Mouse (Mus musculus) kidney, embryonic 15.5 days (tissue): ENCODE measurements around the gene Psmd3. TPM values are rescaled to one million over a fixed set of nuclear protein-coding genes. Genes with fewer than 3 reads are reported as not detected.
"Not testable (repeated sequence)": the region's sequence is repeated elsewhere in the genome, so short reads cannot be mapped to it uniquely, and the experiment has no call there.

ENCODE experiments used
- ATAC-seq: fragments of 200-750 bp; cut with Nextera tagmentation; replicated peaks from 2 replicates; pipeline ENCODE4 v1.8.0; 2017; ENCODE audit warnings: moderate TSS enrichment; ENCODE audit not compliant: low FRiP score
- H3K27ac ChIP-seq: fragments of 300-500 bp; sonication (generic); 2 replicates; pipeline ENCODE4 v1.5.1; 2015; ENCODE audit warnings: mild to moderate bottlenecking, inconsistent platforms
- H3K27me3 ChIP-seq: fragments of 300-500 bp; sonication (generic); 2 replicates; pipeline ENCODE4 v1.6.1; 2015; ENCODE audit warnings: inconsistent platforms
- H3K36me3 ChIP-seq: fragments of 300-500 bp; sonication (generic); 2 replicates; pipeline ENCODE4 v1.6.1; 2015; ENCODE audit warnings: inconsistent platforms
- H3K4me1 ChIP-seq: fragments of 300-500 bp; sonication (generic); 2 replicates; pipeline ENCODE4 v1.6.1; 2015; ENCODE audit warnings: inconsistent platforms
- H3K4me2 ChIP-seq: fragments of 300-500 bp; sonication (generic); 2 replicates; pipeline ENCODE4 v1.6.1; 2015; ENCODE audit warnings: moderate library complexity, mild to moderate bottlenecking, inconsistent platforms
- H3K4me3 ChIP-seq: fragments of 300-500 bp; sonication (generic); replicated peaks from 2 replicates; pipeline ENCODE4 v1.5.1; 2015; ENCODE audit warnings: mild to moderate bottlenecking, inconsistent platforms
- H3K9ac ChIP-seq: fragments of 300-500 bp; sonication (generic); 2 replicates; pipeline ENCODE4 v1.6.1; 2015; ENCODE audit warnings: mild to moderate bottlenecking, inconsistent platforms
- H3K9me3 ChIP-seq: fragments of 300-500 bp; sonication (generic); replicated peaks from 2 replicates; pipeline ENCODE4 v1.6.1; 2016; ENCODE audit warnings: inconsistent platforms
- WGBS: fragments of 180-500 bp; shearing (Covaris S2); methylation state at CpG from one replicate; pipeline ENCODE4 v1.1.7; 2015; ENCODE audit warnings: mixed read lengths; 5-methylcytosine and 5-hydroxymethylcytosine counted together
- polyA plus RNA-seq: library from polyadenylated mRNA; unstranded; fragments of >200 nt; fragmentation: Nextera tagmentation; extraction: Ambion mirVana; gene quantifications from 2 replicates; pipeline ENCODE4 v1.2.1, GENCODE M21; 2015

The Psmd3 gene
- polyA plus RNA-seq, 1 experiment from 2014 or later, result 280 TPM

DNA sequence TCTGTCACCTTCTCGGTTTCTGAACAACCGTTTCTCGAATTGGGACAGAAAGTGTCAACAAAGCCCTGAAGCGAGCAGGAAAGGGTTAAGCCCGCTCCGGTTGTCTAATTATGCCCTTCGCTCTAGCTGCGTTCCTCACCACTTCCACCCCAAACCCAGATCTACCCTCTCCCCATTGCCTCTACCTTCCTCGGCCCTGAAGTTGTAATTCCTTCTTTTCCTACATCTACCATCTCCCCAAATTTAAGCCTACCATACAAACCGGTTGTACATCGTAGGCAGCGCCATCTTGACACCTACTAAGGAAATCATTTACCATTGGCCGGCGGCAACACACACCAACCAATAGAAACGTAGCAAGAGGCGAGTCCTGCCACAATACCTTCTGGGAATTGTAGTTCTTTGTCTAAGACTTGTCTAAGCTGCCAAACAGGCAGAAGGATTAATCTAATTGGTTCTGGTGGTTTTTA, 46.8 kb downstream of the Psmd3 start, which contains the start of gene Med24:
Gene Med24 (minus strand): TSS at position 317 of the 470 bp plus-strand sequence.
- peak within 1 kb of the TSS; percentile 77 for H3K27ac ChIP-seq
- peak; percentile 95 for ATAC-seq
- peaks cover 30% of the 10 kb centered on the region for H3K36me3 ChIP-seq
- H3K4me2 ChIP-seq, result peak within 1 kb of the TSS; percentile 75
- peak within 1 kb of the TSS; percentile 80 for H3K4me3 ChIP-seq
- no peaks in the 10 kb centered on the region for H3K27me3 ChIP-seq
- under 1% methylated on average over 16 of the region's 16 CpGs for WGBS
- H3K9ac ChIP-seq, result peak within 1 kb of the TSS; percentile 64
- H3K4me1 ChIP-seq, result peaks cover 11% of the 10 kb centered on the region
- H3K9me3 ChIP-seq, result peaks cover 1% of the 10 kb centered on the region; the same call in 1 of the 2 replicates

DNA sequence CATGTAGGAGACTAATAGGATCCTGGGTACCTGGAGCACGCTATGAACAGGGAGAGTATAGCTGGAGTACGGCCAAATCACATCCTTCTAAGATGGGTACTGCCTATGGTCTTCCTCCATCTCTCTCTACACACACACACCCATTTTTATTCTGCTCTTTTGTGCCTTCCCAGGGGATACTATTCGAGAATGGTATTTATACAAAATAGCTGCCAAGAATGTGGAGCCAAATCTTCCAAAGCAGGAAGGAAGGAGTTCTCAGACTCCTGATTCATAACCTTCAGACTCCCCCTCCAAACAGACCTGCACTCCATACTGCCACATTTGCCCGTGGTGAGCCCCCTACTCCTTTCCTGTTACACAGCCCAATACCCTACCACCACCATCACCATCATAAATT, 48.4 kb downstream of the Psmd3 start:
- peaks cover 5% of the 10 kb centered on the region for H3K9me3 ChIP-seq
- WGBS, result 69% methylated on average over 4 of the region's 4 CpGs
- no peak for ATAC-seq

DNA sequence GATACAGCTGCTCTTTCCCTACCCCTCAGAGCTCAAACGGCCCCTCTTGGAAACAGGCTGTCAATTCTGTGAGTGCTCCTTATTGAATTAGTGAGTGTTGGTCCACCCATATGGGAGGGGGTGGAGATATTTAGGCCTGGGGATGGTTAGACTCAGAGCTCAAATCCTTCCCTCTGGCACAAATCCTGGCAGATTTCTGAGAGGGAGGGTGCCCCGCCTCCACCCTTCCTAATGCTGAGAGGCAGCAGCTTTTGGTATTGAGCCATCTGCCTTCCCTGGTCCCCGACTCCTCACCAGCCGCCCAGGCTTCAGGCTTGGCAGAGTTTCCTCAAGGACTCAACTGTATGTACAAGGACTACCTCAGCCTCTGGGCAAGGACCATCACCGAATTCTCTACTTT, 48.8 kb downstream of the Psmd3 start:
- Histone ChIP-seq H3K4me2 (no peak overlapping the region), H3K27ac (no peak overlapping the region)
- WGBS, result 56% methylated on average over 5 of the region's 5 CpGs

More for the DNA sequence above, 48.4 kb downstream of the Psmd3 start:
- no peak overlapping the region for H3K4me2 ChIP-seq
- H3K4me1 ChIP-seq, result peaks cover 11% of the 10 kb centered on the region
- H3K36me3 ChIP-seq, result peaks cover 17% of the 10 kb centered on the region
- no peak overlapping the region for H3K27ac ChIP-seq
- H3K9ac ChIP-seq, result no peak overlapping the region
- no peak overlapping the region for H3K4me3 ChIP-seq
- no peaks in the 10 kb centered on the region for H3K27me3 ChIP-seq

DNA sequence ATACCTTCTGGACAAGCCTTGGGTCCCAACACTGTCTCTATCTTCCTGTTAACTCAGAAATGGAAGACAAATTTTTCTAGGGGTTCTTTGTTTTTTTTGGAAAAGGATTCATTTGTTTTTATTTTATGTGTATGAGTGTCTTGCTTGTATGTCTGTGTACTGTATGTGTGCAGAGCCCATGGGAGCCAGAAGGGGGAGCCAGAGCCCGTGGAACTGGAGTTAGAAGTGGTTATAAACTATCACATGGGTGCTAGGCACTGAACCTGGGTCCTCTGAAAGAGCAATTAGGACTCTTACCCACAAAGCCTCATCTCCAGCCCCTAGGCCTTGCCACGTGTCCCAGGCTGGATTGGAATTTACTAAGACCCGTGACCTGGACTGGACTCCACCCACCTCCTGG, 51.7 kb downstream of the Psmd3 start:
- H3K36me3 ChIP-seq, result no peaks in the 10 kb centered on the region
- H3K4me2 ChIP-seq, result no peak overlapping the region
- H3K27ac ChIP-seq, result no peak overlapping the region
- H3K4me1 ChIP-seq, result peaks cover 3% of the 10 kb centered on the region; the same call in 1 of the 2 replicates
- 77% methylated on average over 3 of the region's 3 CpGs for WGBS
- no peak overlapping the region for H3K9ac ChIP-seq
- H3K4me3 ChIP-seq, result no peak overlapping the region
- H3K27me3 ChIP-seq, result no peaks in the 10 kb centered on the region
- H3K9me3 ChIP-seq, result peaks cover 5% of the 10 kb centered on the region
- ATAC-seq, result no peak

More for the DNA sequence above, 48.8 kb downstream of the Psmd3 start:
- peaks cover 11% of the 10 kb centered on the region for H3K4me1 ChIP-seq
- H3K4me3 ChIP-seq, result no peak overlapping the region
- H3K9ac ChIP-seq, result no peak overlapping the region
- ATAC-seq, result no peak
- peaks cover 5% of the 10 kb centered on the region for H3K9me3 ChIP-seq
- no peaks in the 10 kb centered on the region for H3K27me3 ChIP-seq
- H3K36me3 ChIP-seq, result peaks cover 13% of the 10 kb centered on the region

DNA sequence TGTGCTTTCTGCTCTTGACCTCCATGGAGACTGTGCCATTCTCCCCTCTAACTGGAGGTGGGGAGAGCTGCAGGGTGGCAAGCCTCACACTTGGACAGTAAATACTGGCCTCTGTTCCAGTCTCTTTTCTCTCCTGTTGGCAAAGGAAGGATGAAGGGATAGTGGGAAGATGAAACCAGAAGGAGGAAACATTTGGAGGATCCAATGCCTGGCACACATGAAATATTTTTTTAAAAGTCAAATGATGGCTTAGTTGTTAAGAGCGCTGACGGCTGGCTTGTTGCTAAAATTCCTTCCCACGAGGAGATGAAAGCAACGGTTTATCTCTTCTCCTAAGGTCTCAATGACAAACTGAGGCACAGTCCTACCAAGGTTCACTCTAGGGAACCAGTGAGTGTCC, 52.8 kb downstream of the Psmd3 start:
- Histone ChIP-seq H3K4me3 (no peak overlapping the region), H3K4me2 (no peak overlapping the region), H3K4me1 (peaks cover 5% of the 10 kb centered on the region), H3K9me3 (peaks cover 5% of the 10 kb centered on the region), H3K27me3 (no peaks in the 10 kb centered on the region), H3K9ac (no peak overlapping the region), H3K36me3 (no peaks in the 10 kb centered on the region), H3K27ac (no peak overlapping the region)
- 92% methylated on average over 4 of the region's 4 CpGs for WGBS
- ATAC-seq, result no peak

DNA sequence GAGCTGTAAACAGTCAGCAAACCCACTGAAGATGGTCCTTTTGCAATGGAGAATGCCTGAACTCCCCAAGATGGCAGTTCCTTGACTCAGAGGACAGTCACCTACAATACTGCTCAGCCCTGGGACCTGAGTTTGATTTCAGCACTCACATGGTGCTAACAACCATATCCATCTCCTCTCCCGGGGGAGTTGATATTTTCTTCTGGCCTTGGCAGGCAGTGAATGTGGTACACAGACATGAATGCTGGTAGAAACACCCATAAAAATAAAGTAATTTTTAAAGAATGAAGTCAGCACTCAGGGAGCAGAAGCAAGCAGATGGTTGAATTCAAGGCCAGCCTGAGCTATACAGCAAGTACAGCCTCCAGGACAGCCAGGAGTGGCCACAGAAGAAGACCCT, 53.8 kb downstream of the Psmd3 start:
- peaks cover 15% of the 10 kb centered on the region for H3K4me1 ChIP-seq
- no peak for ATAC-seq
- 87% methylated on average over 1 of the region's 1 CpGs for WGBS

DNA sequence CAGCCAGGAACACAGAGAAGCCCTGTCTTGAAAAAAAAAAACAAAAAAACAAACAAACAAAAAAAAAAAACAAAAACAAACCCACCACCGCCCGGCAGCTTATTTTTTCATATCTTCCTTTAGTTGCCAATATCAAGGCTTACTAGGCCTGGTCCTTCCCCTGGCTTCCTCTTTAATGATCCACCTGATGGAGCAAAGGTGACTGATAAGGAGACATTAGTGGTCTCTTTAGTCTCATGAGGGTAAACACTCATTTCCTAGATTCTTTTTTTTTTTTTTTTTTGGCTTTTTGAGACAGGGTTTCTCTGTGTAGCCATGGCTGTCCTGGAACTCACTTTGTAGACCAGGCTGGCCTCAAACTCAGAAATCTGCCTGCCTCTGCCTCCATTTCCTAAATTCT, 54.9 kb downstream of the Psmd3 start:
- H3K4me3 ChIP-seq, H3K4me2 ChIP-seq, H3K27ac ChIP-seq, H3K9me3 ChIP-seq, ATAC-seq, H3K27me3 ChIP-seq, H3K9ac ChIP-seq, H3K36me3 ChIP-seq: not testable (repeated sequence)
- H3K4me1 ChIP-seq, result peaks cover 19% of the 10 kb centered on the region
- WGBS, result 85% methylated on average over 2 of the region's 2 CpGs

More for the DNA sequence above, 53.8 kb downstream of the Psmd3 start:
- H3K9me3 ChIP-seq, result peaks cover 5% of the 10 kb centered on the region
- no peaks in the 10 kb centered on the region for H3K36me3 ChIP-seq
- H3K4me2 ChIP-seq, result no peak overlapping the region
- H3K27me3 ChIP-seq, result no peaks in the 10 kb centered on the region
- H3K27ac ChIP-seq, result no peak overlapping the region
- H3K4me3 ChIP-seq, result no peak overlapping the region
- no peak overlapping the region for H3K9ac ChIP-seq

DNA sequence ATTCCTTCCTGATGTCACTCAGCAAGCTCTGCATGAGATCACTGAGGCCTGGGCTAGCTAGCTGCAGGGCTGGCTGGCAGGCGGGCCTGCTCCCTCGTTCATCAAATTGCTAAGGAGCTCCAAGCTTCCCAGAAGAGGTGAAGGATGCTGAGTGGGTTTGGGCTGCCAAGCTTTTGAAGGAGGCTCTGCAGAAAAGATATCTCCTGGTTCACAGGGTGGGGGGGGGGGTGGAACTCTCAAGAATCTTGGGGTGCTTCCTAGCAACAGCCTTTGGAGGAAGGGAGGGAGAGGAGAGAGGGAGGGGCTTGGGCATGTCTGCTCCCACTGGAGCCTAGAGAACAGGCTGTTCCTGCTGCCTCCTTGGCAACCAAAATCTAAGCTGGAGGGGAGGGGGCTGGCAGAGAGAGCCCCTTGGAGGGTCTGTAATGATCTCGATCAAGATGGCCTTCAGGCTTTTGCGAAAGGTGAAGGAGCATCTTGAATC, 56.1 kb downstream of the Psmd3 start:
- no peak for ATAC-seq
- H3K9ac ChIP-seq, result no peak overlapping the region
- no peak overlapping the region for H3K27ac ChIP-seq
- H3K4me3 ChIP-seq, result no peak overlapping the region
- H3K27me3 ChIP-seq, result no peaks in the 10 kb centered on the region
- H3K9me3 ChIP-seq, result peaks cover 5% of the 10 kb centered on the region
- no peaks in the 10 kb centered on the region for H3K36me3 ChIP-seq
- H3K4me2 ChIP-seq, result no peak overlapping the region
- WGBS, result 56% methylated on average over 4 of the region's 4 CpGs
- H3K4me1 ChIP-seq, result peaks cover 32% of the 10 kb centered on the region

DNA sequence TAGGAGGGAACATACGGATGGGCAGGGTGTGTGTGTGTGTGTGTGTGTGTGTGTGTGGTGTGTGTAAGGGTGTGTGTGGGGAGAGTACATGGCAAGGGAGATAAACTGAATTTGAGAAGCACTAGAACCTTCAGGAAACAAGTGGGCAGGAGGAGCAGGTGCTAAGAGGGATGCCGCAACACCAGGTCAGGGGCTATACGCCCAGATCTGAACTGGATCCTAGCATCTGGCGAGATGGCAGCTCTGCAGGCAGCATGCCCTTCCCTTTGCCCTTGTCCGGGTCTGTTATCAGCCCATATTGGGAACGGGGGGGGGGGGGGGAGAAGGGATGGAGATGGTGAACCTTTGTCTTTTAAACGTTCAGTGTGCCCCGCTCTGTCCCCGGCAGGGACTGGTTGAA, 56.6 kb downstream of the Psmd3 start:
- H3K4me3 ChIP-seq, result no peak overlapping the region
- H3K27ac ChIP-seq, result no peak overlapping the region
- no peak overlapping the region for H3K9ac ChIP-seq
- no peaks in the 10 kb centered on the region for H3K36me3 ChIP-seq
- H3K9me3 ChIP-seq, result peaks cover 5% of the 10 kb centered on the region
- H3K4me1 ChIP-seq, result peaks cover 36% of the 10 kb centered on the region
- H3K4me2 ChIP-seq, result no peak overlapping the region
- 78% methylated on average over 9 of the region's 9 CpGs for WGBS
- no peaks in the 10 kb centered on the region for H3K27me3 ChIP-seq
- ATAC-seq, result no peak

DNA sequence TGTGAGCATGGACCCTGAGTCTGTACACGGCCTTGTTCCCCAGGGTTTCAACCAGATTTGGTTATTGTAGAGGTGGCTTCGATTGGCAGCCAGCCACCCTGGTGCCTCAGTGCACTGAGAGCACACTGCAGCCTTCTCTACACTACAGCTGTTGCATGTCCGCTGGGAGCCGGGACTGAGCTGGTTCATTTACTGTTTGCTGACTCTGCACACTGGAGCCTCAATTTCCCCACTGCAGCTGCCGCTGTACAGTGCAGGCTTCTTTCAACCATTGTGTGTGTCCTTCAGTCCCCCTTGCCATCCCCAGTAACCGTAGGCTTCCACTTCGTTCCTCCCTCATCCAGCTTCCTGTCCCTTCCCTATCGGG, 57.7 kb downstream of the Psmd3 start:
- peak overlapping the region; percentile 93 for H3K4me3 ChIP-seq
- no peaks in the 10 kb centered on the region for H3K36me3 ChIP-seq
- ATAC-seq, result no peak
- H3K27ac ChIP-seq, result peak overlapping the region; percentile 95
- H3K4me1 ChIP-seq, result peaks cover 47% of the 10 kb centered on the region
- H3K9me3 ChIP-seq, result no peaks in the 10 kb centered on the region
- no peaks in the 10 kb centered on the region for H3K27me3 ChIP-seq
- H3K4me2 ChIP-seq, result peak overlapping the region; percentile 84
- WGBS, result 12% methylated on average over 8 of the region's 8 CpGs
- H3K9ac ChIP-seq, result peak overlapping the region; percentile 90

DNA sequence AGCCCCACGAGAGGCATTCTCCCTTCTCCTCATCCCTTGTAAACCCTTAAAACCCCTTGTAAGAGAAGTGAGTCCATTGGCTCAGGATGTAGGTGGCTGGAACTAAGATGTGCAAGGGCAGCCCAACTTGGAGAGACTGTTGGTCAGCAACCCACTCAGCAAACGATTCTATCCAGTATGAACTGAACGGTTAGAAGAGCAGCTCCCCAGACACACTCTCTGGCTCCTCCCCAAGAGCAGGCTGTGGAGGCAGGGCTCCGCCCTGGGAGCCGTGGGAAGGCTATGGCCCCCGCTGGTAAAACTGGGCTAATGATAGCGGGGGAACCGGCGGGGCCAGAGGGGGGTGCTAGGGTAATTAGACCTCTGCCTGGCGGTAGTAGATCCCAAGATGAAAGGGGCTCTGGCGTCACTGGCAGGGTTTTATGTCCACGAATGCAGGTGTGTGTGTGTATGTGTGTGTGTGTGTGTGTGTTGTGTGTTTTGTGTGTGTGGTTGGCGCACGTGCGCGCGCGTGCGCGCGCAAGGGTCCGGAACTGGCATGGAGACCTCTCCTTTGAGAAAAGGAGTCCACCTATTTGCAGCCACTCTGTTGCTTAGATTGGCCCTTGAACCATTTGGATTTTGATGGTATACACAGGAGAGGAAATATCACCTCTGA, 58.2 kb downstream of the Psmd3 start, which contains the start of gene Thra:
Gene Thra (plus strand): TSS at position 246 of the 658 bp plus-strand sequence.
- H3K4me1 ChIP-seq, result peaks cover 52% of the 10 kb centered on the region
- peak within 1 kb of the TSS; percentile 90 for H3K9ac ChIP-seq
- no peaks in the 10 kb centered on the region for H3K36me3 ChIP-seq
- H3K9me3 ChIP-seq, result no peaks in the 10 kb centered on the region
- no peaks in the 10 kb centered on the region for H3K27me3 ChIP-seq
- H3K4me2 ChIP-seq, result peak within 1 kb of the TSS; percentile 84
- WGBS, result under 1% methylated on average over 22 of the region's 22 CpGs
- H3K4me3 ChIP-seq, result peak within 1 kb of the TSS; percentile 93
- peak within 1 kb of the TSS; percentile 95 for H3K27ac ChIP-seq
- peak; percentile 72 for ATAC-seq

DNA sequence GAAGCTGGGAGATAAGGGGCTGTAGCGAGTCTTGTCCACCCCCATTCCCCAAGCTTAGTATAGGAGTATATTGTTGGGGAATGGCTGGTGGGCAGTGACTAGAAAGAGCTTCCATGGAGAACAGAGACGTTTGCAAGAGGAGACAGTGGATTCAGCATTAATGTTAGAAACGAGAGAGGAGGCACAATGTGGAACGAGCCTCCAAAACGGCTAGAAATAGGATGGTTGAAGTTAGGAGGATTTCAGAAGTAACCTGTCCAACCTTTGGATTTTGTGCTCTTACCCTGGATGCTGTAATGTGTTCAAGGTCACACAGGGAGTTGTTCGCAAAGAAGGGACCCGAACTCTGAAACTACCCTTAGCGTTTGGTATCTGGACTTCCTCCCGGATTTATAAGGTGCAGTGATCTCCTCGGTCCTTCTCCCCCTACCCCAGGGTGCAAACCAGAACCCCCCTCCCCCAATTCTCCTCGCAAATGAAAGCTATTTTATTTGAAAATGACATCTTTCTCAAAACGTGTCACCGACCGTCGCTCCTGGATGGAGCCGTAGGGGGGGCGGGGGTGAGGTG, 58.8 kb downstream of the Psmd3 start:
- ATAC-seq, result no peak; the same call in 1 of the 2 replicates
- peak overlapping the region; percentile 84 for H3K4me2 ChIP-seq
- H3K36me3 ChIP-seq, result no peaks in the 10 kb centered on the region
- H3K9me3 ChIP-seq, result no peaks in the 10 kb centered on the region
- H3K4me1 ChIP-seq, result peaks cover 58% of the 10 kb centered on the region
- under 1% methylated on average over 17 of the region's 17 CpGs for WGBS
- H3K27me3 ChIP-seq, result no peaks in the 10 kb centered on the region
- peak overlapping the region; percentile 90 for H3K9ac ChIP-seq
- H3K4me3 ChIP-seq, result peak overlapping the region; percentile 93
- peak overlapping the region; percentile 95 for H3K27ac ChIP-seq
